Mouse (Mus musculus) testis, adult 2 months (tissue): ENCODE measurements around the gene Mob1a. TPM values are rescaled to one million over a fixed set of nuclear protein-coding genes. Genes with fewer than 3 reads are reported as not detected.
"Not testable (repeated sequence)": the region's sequence is repeated elsewhere in the genome, so short reads cannot be mapped to it uniquely, and the experiment has no call there.

Experiments used
- H3K27ac ChIP-seq: fragments of 200-500 bp; 2 replicates; pipeline ENCODE4 v1.5.1; 2012; ENCODE audit warnings: low read depth, low read length; ENCODE audit not compliant: control insufficient read depth, insufficient read depth
- H3K27me3 ChIP-seq: fragments of 200-500 bp; 2 replicates; pipeline ENCODE4 v1.6.1; 2012; ENCODE audit warnings: mild to moderate bottlenecking, low read length, moderate library complexity; ENCODE audit not compliant: control insufficient read depth, insufficient read depth
- H3K36me3 ChIP-seq: fragments of 200-500 bp; 2 replicates; pipeline ENCODE4 v1.6.1; 2012; ENCODE audit warnings: mild to moderate bottlenecking, low read length; ENCODE audit not compliant: control insufficient read depth, insufficient read depth
- H3K4me1 ChIP-seq: fragments of 200-500 bp; 2 replicates; pipeline ENCODE4 v1.6.1; 2012; ENCODE audit warnings: low read length; ENCODE audit not compliant: control insufficient read depth, insufficient read depth
- H3K4me3 ChIP-seq: fragments of 200-500 bp; 2 replicates; pipeline ENCODE4 v1.5.1; 2012; ENCODE audit warnings: low read depth, mild to moderate bottlenecking, low read length, moderate library complexity, mixed read lengths; ENCODE audit not compliant: control insufficient read depth
- CTCF ChIP-seq: fragments of 200-500 bp; IDR thresholded peaks from 2 replicates; pipeline ENCODE4 v1.5.1; 2012; ENCODE audit warnings: low read depth, mild to moderate bottlenecking, inconsistent platforms, low read length, moderate library complexity; ENCODE audit not compliant: control insufficient read depth, insufficient read depth, insufficient replicate concordance
- POLR2A ChIP-seq: fragments of 200-500 bp; IDR thresholded peaks from 2 replicates; pipeline ENCODE4 v1.6.1; 2012; ENCODE audit warnings: low read depth, mild to moderate bottlenecking, inconsistent platforms, low read length, moderate library complexity; ENCODE audit not compliant: control insufficient read depth
- polyA plus RNA-seq: library from polyadenylated mRNA; depleted of rRNA; stranded (reverse); fragments of >200 nt; gene quantifications from 2 replicates; pipeline ENCODE4 v1.2.3, GENCODE M21; 2012

Gene Mob1a
- polyA plus RNA-seq, 1 experiment = 12.2 TPM

GRCm38 (mm10) chr6:83322794-83323193 is 3.0 kb upstream of the Mob1a start:
- Histone ChIP-seq H3K36me3 (no peaks in the 10 kb centered on the region), H3K27ac (no peak overlapping the region), H3K4me1 (peaks cover 5% of the 10 kb centered on the region), H3K27me3 (no peaks in the 10 kb centered on the region), H3K4me3 (no peak overlapping the region)
- TF ChIP-seq CTCF (no peak), POLR2A (no peak)

DNA sequence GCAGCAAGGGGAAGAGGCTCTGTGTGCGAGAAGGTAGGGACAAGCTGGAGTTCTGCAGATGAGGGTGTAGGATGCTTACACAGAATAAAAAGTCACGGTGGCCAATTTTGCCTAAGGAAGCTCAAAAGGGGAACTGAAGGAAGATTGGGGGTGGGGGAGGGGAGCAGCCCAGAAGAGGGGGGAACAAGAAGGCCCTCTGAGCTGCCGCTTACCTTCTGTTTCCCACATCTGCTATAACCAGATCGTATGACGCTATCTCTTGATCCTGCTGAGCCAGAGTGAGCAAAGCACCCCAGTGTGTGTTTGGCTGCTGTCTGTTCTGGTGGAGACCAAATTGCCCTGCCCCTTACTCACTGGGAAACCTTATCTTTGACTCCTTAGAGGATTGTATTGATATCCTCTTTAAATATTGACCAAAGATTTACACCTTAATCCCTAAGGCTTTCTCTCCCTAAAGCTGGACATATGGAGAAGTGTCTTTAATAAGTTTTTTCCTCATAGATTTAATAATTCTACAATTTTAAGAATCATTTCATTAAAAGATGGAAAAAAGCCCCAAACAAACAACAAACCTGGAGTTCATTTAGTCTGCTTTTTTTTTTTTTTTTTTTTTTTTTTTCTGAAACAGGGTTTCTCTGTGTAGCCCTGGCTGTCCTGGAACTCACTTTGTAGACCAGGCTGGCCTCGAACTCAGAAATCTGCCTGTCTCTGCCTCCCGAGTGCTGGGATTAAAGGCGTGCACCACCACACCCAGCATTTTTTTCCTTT is 2.0 kb upstream of the Mob1a start:
- peaks cover 2% of the 10 kb centered on the region for H3K4me1 ChIP-seq
- no peaks in the 10 kb centered on the region for H3K36me3 ChIP-seq

GRCm38 (mm10) chr6:83326394-83326736 is 549 bp downstream of the Mob1a start:
- H3K4me3 ChIP-seq = peak overlapping the region; percentile 87
- peak overlapping the region; percentile 82; the same call in 1 of the 2 replicates for H3K27ac ChIP-seq
- no peaks in the 10 kb centered on the region; the same call in 1 of the 2 replicates for H3K36me3 ChIP-seq
- H3K4me1 ChIP-seq = peaks cover 2% of the 10 kb centered on the region
- H3K27me3 ChIP-seq = no peaks in the 10 kb centered on the region
- no peak for TF ChIP-seq POLR2A
- TF ChIP-seq CTCF = no peak

More for the DNA sequence above, 2.0 kb upstream of the Mob1a start:
- H3K27me3 ChIP-seq = no peaks in the 10 kb centered on the region
- no peak overlapping the region for H3K27ac ChIP-seq
- TF ChIP-seq POLR2A = no peak
- TF ChIP-seq CTCF = no peak
- H3K4me3 ChIP-seq = no peak overlapping the region

DNA sequence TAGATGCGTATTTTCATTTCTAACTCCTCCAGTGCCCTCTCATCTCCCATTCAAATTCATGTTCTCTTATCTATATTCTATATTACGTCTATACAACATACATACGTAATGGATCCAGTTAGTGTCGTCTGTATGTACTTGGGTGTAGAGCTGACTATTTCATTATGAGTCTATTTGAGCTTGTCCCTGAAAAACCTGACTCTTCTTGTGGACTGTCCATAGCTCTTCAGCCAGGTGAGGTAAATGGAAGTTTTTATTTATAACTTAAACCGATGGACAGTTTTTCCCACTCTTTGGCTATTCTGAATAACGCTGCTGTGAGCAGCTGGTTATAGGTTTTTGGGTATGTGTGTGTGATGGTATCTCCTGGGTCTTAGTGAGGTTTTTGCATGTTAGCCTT is 945 bp downstream of the Mob1a start:
- TF ChIP-seq CTCF (no peak), POLR2A (no peak)
- Histone ChIP-seq H3K27me3 (no peaks in the 10 kb centered on the region), H3K4me1 (peaks cover 2% of the 10 kb centered on the region), H3K4me3 (no peak overlapping the region; the same call in 1 of the 2 replicates), H3K36me3 (no peaks in the 10 kb centered on the region; the same call in 1 of the 2 replicates), H3K27ac (no peak overlapping the region)

DNA sequence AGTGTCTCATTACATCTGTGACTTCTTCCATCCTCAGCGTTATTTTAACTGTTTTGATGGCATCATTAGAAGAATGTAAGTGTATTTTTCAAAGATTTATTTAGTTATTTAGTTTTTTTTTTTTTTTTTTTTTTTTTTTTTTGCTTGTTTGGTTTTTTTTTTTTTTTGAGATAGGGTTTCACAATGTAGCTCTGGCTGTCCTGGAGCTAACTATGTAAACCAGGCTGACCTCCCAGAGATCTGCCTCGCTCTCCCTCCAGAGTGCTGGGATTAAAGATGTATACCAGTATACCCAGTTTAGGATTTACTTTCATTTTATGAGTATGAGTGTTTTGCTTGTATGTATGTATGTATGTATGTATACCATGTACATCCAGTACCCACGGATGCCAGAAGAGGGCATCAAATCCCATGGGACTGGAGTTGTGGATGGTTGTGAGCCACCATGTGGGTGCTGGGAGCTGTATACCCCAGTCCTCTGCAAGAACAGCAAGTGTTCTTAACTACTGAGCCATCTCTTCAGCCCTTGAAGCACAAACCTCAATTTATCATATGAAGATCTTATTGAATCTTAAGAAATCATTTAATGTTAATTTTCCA is 1.9 kb downstream of the Mob1a start:
- Histone ChIP-seq H3K27me3 (no peaks in the 10 kb centered on the region), H3K36me3 (no peaks in the 10 kb centered on the region; the same call in 1 of the 2 replicates), H3K4me3 (no peak overlapping the region), H3K27ac (no peak overlapping the region), H3K4me1 (peaks cover 2% of the 10 kb centered on the region)
- TF ChIP-seq CTCF (no peak), POLR2A (no peak)

GRCm38 (mm10) chr6:83341387-83341786 is 15.6 kb downstream of the Mob1a start:
- Histone ChIP-seq H3K27ac (peak overlapping the region; percentile 39; the same call in 1 of the 2 replicates), H3K27me3 (no peaks in the 10 kb centered on the region), H3K4me1 (no peaks in the 10 kb centered on the region), H3K4me3 (no peak overlapping the region), H3K36me3 (no peaks in the 10 kb centered on the region; the same call in none of the 2 replicates)
- TF ChIP-seq CTCF (no peak), POLR2A (no peak)

- Histone ChIP-seq H3K27ac (no peak overlapping the region), H3K4me1 (no peaks in the 10 kb centered on the region), H3K36me3 (no peaks in the 10 kb centered on the region; the same call in none of the 2 replicates), H3K4me3 (no peak overlapping the region), H3K27me3 (no peaks in the 10 kb centered on the region)
- TF ChIP-seq CTCF = no peak
- TF ChIP-seq POLR2A = no peak
Observed at GRCm38 (mm10) chr6:83342957-83343356, 17.1 kb downstream of the Mob1a start.

DNA sequence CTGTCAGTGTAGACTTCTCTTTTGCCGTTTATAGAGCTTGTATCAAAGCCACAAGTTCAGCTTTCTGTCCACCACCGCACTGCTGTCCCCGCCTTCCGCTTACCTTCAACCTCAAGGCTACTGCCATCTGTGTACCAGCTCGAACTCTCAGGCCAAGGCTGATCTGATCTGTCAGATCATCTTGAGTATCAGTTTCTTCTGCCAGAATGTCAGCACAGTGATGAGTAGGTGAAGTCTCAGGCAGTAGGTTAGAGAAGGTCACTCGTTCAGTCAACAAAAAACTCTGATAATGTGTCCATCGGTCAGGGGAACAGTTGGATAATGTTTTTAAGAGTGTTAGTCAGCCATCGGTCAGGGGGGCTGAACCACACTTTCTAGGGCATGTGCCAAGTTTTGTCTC is 19.5 kb downstream of the Mob1a start:
- not testable (repeated sequence) for H3K36me3 ChIP-seq, H3K27ac ChIP-seq, H3K27me3 ChIP-seq, H3K4me1 ChIP-seq, H3K4me3 ChIP-seq
